Mouse (Mus musculus): ENCODE results near the gene Cox14. TPM values are rescaled to one million over a fixed set of nuclear protein-coding genes. Genes with fewer than 3 reads are reported as not detected.
"Not testable (repeated sequence)": the region's sequence is repeated elsewhere in the genome, so short reads cannot be mapped to it uniquely, and the experiment has no call there.

Cox14 gene
- polyA plus RNA-seq, 1 experiment from 2014 or later = 180 TPM

DNA sequence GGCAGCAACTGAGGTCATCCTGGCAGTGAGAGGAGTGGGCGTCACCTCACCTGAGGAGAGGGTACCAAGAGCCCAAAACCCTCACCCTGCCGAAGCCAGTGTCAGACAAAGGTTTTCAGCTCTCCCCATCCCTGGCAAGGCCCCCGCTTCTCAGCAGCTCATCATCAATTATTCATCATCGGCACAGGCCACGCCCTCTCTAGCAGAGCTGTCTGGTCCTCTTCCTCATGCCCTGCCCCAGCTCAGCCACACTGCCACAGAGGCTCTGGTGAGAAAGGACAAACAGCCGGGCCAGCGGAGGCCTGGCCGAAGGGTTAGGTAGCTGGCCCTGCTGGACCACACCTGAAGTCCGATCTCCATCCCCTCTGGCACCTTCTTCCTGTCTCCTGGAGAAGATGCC lies 33.4 kb upstream of the Cox14 start:
- 59% methylated on average over 5 of the region's 9 CpGs for WGBS

DNA sequence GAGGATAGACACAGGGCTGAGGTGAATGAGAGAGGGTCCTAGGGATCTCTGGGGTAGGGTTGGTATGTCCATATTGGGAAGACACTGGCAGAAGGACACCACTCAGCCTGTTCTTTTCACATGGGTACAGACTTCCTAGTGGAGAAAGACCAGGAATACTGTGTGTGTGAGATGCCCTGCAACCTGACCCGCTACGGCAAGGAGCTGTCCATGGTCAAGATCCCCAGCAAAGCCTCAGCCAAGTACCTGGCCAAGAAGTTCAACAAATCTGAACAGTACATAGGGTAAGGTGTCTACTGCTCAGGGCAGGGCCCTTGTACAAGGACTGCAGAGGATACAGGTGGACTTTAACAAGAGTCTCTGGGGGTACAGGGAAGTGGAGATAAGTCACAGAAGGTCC lies 28.1 kb upstream of the Cox14 start:
- 0% methylated on average over 2 of the region's 2 CpGs for WGBS
- no peak overlapping the region for H3K9ac ChIP-seq (ENCODE audit: low read depth, low read length)
- H3K27ac ChIP-seq (replicated peaks; ENCODE audit: low read depth, low read length) = no peak overlapping the region
- ATAC-seq (ENCODE audit: low read depth) = no peak
- no peak for DNase-seq (ENCODE audit: low spot score)
- no peaks in the 10 kb centered on the region for H3K9me3 ChIP-seq (ENCODE audit: control insufficient read depth, low read length)
- H3K4me2 ChIP-seq (ENCODE audit: low read depth, low read length) = no peak overlapping the region
- no peaks in the 10 kb centered on the region for H3K36me3 ChIP-seq (ENCODE audit: control insufficient read depth, insufficient read depth, low read length)
- no peaks in the 10 kb centered on the region for H3K27me3 ChIP-seq (replicated peaks; ENCODE audit: control insufficient read depth, insufficient read depth, low read length)
- no peak overlapping the region for H3K4me3 ChIP-seq (ENCODE audit: low read depth, low read length)
- H3K4me1 ChIP-seq (ENCODE audit: control insufficient read depth, insufficient read depth, low read length) = no peaks in the 10 kb centered on the region

More for the DNA sequence above, 33.4 kb upstream of the Cox14 start:
- no peaks in the 10 kb centered on the region for H3K9me3 ChIP-seq (ENCODE audit: control insufficient read depth, low read length)
- H3K27me3 ChIP-seq (replicated peaks; ENCODE audit: control insufficient read depth, insufficient read depth, low read length) = no peaks in the 10 kb centered on the region
- H3K4me1 ChIP-seq (ENCODE audit: control insufficient read depth, insufficient read depth, low read length) = no peaks in the 10 kb centered on the region
- ATAC-seq (ENCODE audit: low read depth) (no peak), DNase-seq (ENCODE audit: low spot score) (no peak)
- H3K27ac ChIP-seq (replicated peaks; ENCODE audit: low read depth, low read length) = no peak overlapping the region
- no peak overlapping the region for H3K9ac ChIP-seq (ENCODE audit: low read depth, low read length)
- no peaks in the 10 kb centered on the region for H3K36me3 ChIP-seq (ENCODE audit: control insufficient read depth, insufficient read depth, low read length)
- H3K4me3 ChIP-seq (ENCODE audit: low read depth, low read length) = no peak overlapping the region
- no peak overlapping the region for H3K4me2 ChIP-seq (ENCODE audit: low read depth, low read length)

GRCm38 (mm10) chr15:99698533-99699085 lies 26.8 kb upstream of the Cox14 start:
- Histone ChIP-seq H3K9me3 (ENCODE audit: control insufficient read depth, low read length) (no peaks in the 10 kb centered on the region), H3K4me3 (ENCODE audit: low read depth, low read length) (no peak overlapping the region), H3K9ac (ENCODE audit: low read depth, low read length) (no peak overlapping the region), H3K4me1 (ENCODE audit: control insufficient read depth, insufficient read depth, low read length) (peaks cover 10% of the 10 kb centered on the region), H3K36me3 (ENCODE audit: control insufficient read depth, insufficient read depth, low read length) (0 out of 2 replicates have a peak, but pooled peaks cover 3% of the 10 kb centered on the region), H3K27ac (replicated peaks; ENCODE audit: low read depth, low read length) (no peak overlapping the region), H3K4me2 (ENCODE audit: low read depth, low read length) (no peak overlapping the region), H3K27me3 (replicated peaks; ENCODE audit: control insufficient read depth, insufficient read depth, low read length) (no peaks in the 10 kb centered on the region)
- no peak for DNase-seq (ENCODE audit: low spot score)
- WGBS = 33% methylated on average over 20 of the region's 20 CpGs
- ATAC-seq (ENCODE audit: low read depth) = no peak

DNA sequence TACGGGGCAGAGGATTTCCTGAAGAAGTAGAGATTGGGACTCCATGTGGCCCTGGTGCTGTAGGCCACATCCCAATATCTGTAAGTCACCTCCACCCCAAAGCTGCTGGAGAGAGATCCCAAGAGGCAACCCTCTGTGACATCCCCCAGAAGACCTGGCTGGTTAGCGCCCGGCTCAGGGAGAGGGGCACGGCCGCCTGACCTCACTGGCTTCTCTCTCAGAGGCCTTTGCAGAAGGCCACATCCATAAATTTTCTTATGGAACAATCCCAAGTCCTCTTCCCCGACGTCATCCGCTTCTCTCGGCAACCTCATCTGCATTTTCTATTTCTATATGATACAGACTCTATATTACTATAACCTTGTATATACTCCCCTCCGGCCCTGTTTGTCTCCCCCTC lies 25.7 kb upstream of the Cox14 start:
- Histone ChIP-seq H3K4me2 (ENCODE audit: low read depth, low read length) (no peak overlapping the region), H3K4me3 (ENCODE audit: low read depth, low read length) (no peak overlapping the region), H3K9ac (ENCODE audit: low read depth, low read length) (peak overlapping the region; percentile 25; the same call in 1 of the 2 replicates), H3K27me3 (replicated peaks; ENCODE audit: control insufficient read depth, insufficient read depth, low read length) (no peaks in the 10 kb centered on the region), H3K36me3 (ENCODE audit: control insufficient read depth, insufficient read depth, low read length) (peaks cover 14% of the 10 kb centered on the region), H3K27ac (replicated peaks; ENCODE audit: low read depth, low read length) (no peak overlapping the region), H3K9me3 (ENCODE audit: control insufficient read depth, low read length) (no peaks in the 10 kb centered on the region), H3K4me1 (ENCODE audit: control insufficient read depth, insufficient read depth, low read length) (peaks cover 15% of the 10 kb centered on the region)
- ATAC-seq (ENCODE audit: low read depth) (no peak), DNase-seq (ENCODE audit: low spot score) (no peak)
- WGBS = 81% methylated on average over 8 of the region's 10 CpGs

DNA sequence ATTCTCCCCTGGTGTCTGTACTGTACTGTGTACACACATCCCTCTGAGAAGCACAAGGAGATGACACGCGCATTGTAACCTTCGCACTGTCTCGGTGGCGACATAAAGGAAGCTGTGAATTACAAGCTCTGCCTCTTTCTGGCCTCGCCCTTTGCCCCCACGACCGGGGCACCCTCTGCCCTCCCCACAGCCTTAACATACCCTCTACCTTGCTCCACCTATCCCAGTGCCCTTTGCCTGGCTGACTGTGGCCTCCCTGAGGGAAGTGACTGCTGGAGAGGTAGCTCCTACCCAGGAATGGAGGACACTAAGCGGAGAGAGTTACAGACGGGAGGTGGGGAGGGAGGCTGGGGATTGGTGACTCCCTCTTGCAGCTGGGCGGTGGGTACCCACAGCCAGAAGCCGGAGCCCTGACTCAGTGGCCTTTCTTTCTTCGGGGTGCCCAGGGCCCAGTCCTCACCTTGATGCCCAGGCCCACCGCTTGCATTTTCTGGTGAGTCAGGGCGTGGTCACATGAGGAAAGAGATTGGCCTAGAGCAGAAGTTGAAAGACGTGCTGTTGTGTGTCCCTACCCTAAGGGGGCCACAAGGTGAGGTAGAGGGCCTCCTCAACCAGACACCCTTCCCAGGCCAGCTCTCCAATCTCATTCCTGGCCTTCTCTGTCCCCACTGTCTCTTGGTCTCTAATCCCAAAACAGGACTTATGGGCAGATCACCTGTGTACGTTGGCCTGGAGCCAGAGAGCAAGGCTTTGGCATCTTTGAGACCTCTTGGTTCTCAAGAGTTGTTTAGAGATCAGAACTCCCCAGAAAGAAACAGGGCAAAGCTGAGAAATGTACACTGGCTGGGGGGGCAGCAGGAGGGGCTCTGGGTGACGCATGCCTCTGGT lies 25.0 kb upstream of the Cox14 start:
- DNase-seq (ENCODE audit: low spot score) (no peak), ATAC-seq (ENCODE audit: low read depth) (no peak)
- WGBS = 86% methylated on average over 17 of the region's 18 CpGs
- peaks cover 15% of the 10 kb centered on the region for H3K4me1 ChIP-seq (ENCODE audit: control insufficient read depth, insufficient read depth, low read length)
- H3K4me3 ChIP-seq (ENCODE audit: low read depth, low read length) = no peak overlapping the region
- peak overlapping the region; percentile 25; the same call in 1 of the 2 replicates for H3K9ac ChIP-seq (ENCODE audit: low read depth, low read length)
- no peaks in the 10 kb centered on the region for H3K27me3 ChIP-seq (replicated peaks; ENCODE audit: control insufficient read depth, insufficient read depth, low read length)
- H3K9me3 ChIP-seq (ENCODE audit: control insufficient read depth, low read length) = no peaks in the 10 kb centered on the region
- no peak overlapping the region for H3K4me2 ChIP-seq (ENCODE audit: low read depth, low read length)
- peaks cover 19% of the 10 kb centered on the region for H3K36me3 ChIP-seq (ENCODE audit: control insufficient read depth, insufficient read depth, low read length)
- no peak overlapping the region for H3K27ac ChIP-seq (replicated peaks; ENCODE audit: low read depth, low read length)

- Histone ChIP-seq H3K4me2 (ENCODE audit: low read depth, low read length) (peak overlapping the region; percentile 53), H3K9ac (ENCODE audit: low read depth, low read length) (peak overlapping the region; percentile 92), H3K4me3 (ENCODE audit: low read depth, low read length) (peak overlapping the region; percentile 66), H3K4me1 (ENCODE audit: control insufficient read depth, insufficient read depth, low read length) (peaks cover 15% of the 10 kb centered on the region), H3K36me3 (ENCODE audit: control insufficient read depth, insufficient read depth, low read length) (peaks cover 29% of the 10 kb centered on the region), H3K27ac (replicated peaks; ENCODE audit: low read depth, low read length) (peak overlapping the region; percentile 96; the same call in 1 of the 2 replicates)
- not testable (repeated sequence) for DNase-seq (ENCODE audit: low spot score); ATAC-seq (ENCODE audit: low read depth); H3K9me3 ChIP-seq (ENCODE audit: control insufficient read depth, low read length); H3K27me3 ChIP-seq (replicated peaks; ENCODE audit: control insufficient read depth, insufficient read depth, low read length)
- WGBS = 45% methylated on average over 16 of the region's 16 CpGs
Observed at GRCm38 (mm10) chr15:99701640-99701998, 23.8 kb upstream of the Cox14 start.

- H3K9ac ChIP-seq (ENCODE audit: low read depth, low read length) = peak within 1 kb of the TSS; percentile 92
- peak; percentile 97 for ATAC-seq (ENCODE audit: low read depth)
- peaks cover 35% of the 10 kb centered on the region for H3K36me3 ChIP-seq (ENCODE audit: control insufficient read depth, insufficient read depth, low read length)
- under 1% methylated on average over 37 of the region's 71 CpGs for WGBS
- peak within 1 kb of the TSS; percentile 80 for H3K4me2 ChIP-seq (ENCODE audit: low read depth, low read length)
- H3K4me3 ChIP-seq (ENCODE audit: low read depth, low read length) = peak within 1 kb of the TSS; percentile 66
- DNase-seq (ENCODE audit: low spot score) = peak; percentile 98
- H3K27ac ChIP-seq (replicated peaks; ENCODE audit: low read depth, low read length) = peak within 1 kb of the TSS; percentile 96
- peaks cover 15% of the 10 kb centered on the region for H3K4me1 ChIP-seq (ENCODE audit: control insufficient read depth, insufficient read depth, low read length)
- H3K27me3 ChIP-seq (replicated peaks; ENCODE audit: control insufficient read depth, insufficient read depth, low read length) = no peaks in the 10 kb centered on the region
- H3K9me3 ChIP-seq (ENCODE audit: control insufficient read depth, low read length) = no peaks in the 10 kb centered on the region
Observed at GRCm38 (mm10) chr15:99701999-99702900, 23.2 kb upstream of the Cox14 start, which contains the start of gene Smarcd1. Gene Smarcd1 (plus strand): TSS chr15:99702129.

DNA sequence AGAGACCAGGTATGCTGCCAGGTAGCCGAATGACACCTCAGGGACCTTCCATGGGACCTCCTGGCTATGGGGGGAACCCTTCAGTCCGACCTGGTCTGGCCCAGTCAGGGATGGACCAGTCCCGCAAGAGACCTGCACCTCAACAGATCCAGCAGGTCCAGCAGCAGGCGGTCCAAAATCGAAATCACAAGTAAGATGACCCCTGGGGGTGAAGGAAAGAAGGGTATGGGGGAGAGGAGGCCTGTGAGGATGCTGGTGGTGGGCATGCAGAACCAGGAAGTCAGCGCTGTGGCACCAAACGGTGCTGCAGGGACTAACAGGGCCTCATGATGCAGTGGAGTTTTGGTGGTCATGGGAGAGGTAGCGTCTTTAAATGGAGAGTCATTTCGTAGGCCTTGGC lies 22.3 kb upstream of the Cox14 start:
- 60% methylated on average over 9 of the region's 9 CpGs for WGBS
- Histone ChIP-seq H3K9ac (ENCODE audit: low read depth, low read length) (peak overlapping the region; percentile 92), H3K27me3 (replicated peaks; ENCODE audit: control insufficient read depth, insufficient read depth, low read length) (no peaks in the 10 kb centered on the region), H3K27ac (replicated peaks; ENCODE audit: low read depth, low read length) (peak overlapping the region; percentile 96; the same call in 1 of the 2 replicates), H3K4me3 (ENCODE audit: low read depth, low read length) (peak overlapping the region; percentile 66), H3K4me2 (ENCODE audit: low read depth, low read length) (peak overlapping the region; percentile 80), H3K9me3 (ENCODE audit: control insufficient read depth, low read length) (no peaks in the 10 kb centered on the region), H3K36me3 (ENCODE audit: control insufficient read depth, insufficient read depth, low read length) (peaks cover 44% of the 10 kb centered on the region), H3K4me1 (ENCODE audit: control insufficient read depth, insufficient read depth, low read length) (peaks cover 15% of the 10 kb centered on the region)
- ATAC-seq (ENCODE audit: low read depth) = no peak
- DNase-seq (ENCODE audit: low spot score) = no peak
